Mouse (Mus musculus) lung, adult 2 months (tissue): ENCODE measurements around the gene Rhoa.
"Not testable (repeated sequence)": the region's sequence is repeated elsewhere in the genome, so short reads cannot be mapped to it uniquely, and the experiment has no call there.

Experiments used
- CTCF ChIP-seq: fragments of 200-500 bp; IDR thresholded peaks from 2 replicates; pipeline ENCODE4 v1.5.1; 2011; ENCODE audit warnings: mild to moderate bottlenecking, low read length, control low read depth; ENCODE audit not compliant: insufficient read depth
- POLR2A ChIP-seq: fragments of 200-500 bp; IDR thresholded peaks from 2 replicates; pipeline ENCODE4 v1.6.1; 2011; ENCODE audit warnings: low read depth, mild to moderate bottlenecking, control low read depth, low read length, borderline replicate concordance; ENCODE audit errors: extremely low read depth

- TF ChIP-seq POLR2A, CTCF: not testable (repeated sequence)
Observed at GRCm38 (mm10) chr9:108268701-108269100, 37.2 kb upstream of the Rhoa start.
